Mouse (Mus musculus) kidney, adult 2 months (tissue): ENCODE results near the gene Gipc2. TPM values are rescaled to one million over a fixed set of nuclear protein-coding genes. Genes with fewer than 3 reads are reported as not detected.

ENCODE experiments used
- DNase-seq: peaks from one replicate; pipeline ENCODE4 v3.0.0; 2021
- H3K27ac ChIP-seq: fragments of 200-500 bp; 2 replicates; pipeline ENCODE4 v1.5.1; 2012; ENCODE audit warnings: low read depth, low read length, control low read depth, inconsistent platforms; ENCODE audit not compliant: insufficient read depth
- H3K27me3 ChIP-seq: fragments of 200-500 bp; replicated peaks from 2 replicates; pipeline ENCODE4 v1.6.1; 2012; ENCODE audit warnings: mild to moderate bottlenecking, moderate library complexity, low read length, inconsistent platforms; ENCODE audit not compliant: control insufficient read depth, insufficient read depth
- H3K36me3 ChIP-seq: fragments of 200-500 bp; 2 replicates; pipeline ENCODE4 v1.6.1; 2012; ENCODE audit warnings: mild to moderate bottlenecking, moderate library complexity, low read length, inconsistent platforms; ENCODE audit not compliant: control insufficient read depth, insufficient read depth
- H3K4me1 ChIP-seq: fragments of 200-500 bp; 2 replicates; pipeline ENCODE4 v1.6.1; 2011; ENCODE audit warnings: low read length; ENCODE audit not compliant: control insufficient read depth, insufficient read depth
- H3K4me3 ChIP-seq: fragments of 200-500 bp; 2 replicates; pipeline ENCODE4 v1.5.1; 2011; ENCODE audit warnings: mild to moderate bottlenecking, low read depth, low read length, control low read depth; ENCODE audit not compliant: insufficient read depth
- CTCF ChIP-seq: fragments of 200-500 bp; conservative IDR thresholded peaks from 2 replicates; pipeline ENCODE4 v1.5.1; 2011; ENCODE audit warnings: low read depth, mild to moderate bottlenecking, control low read depth, low read length, moderate library complexity, mixed read lengths; ENCODE audit not compliant: insufficient read depth, insufficient read length
- POLR2A ChIP-seq: fragments of 200-500 bp; IDR thresholded peaks from one replicate; pipeline ENCODE4 v1.6.1; 2011; ENCODE audit warnings: low read depth, low read length, control low read depth
- WGBS: fragments of 180-500 bp; shearing (Covaris S2); methylation state at CpG from one replicate; pipeline ENCODE4 v1.1.7; 2018; 5-methylcytosine and 5-hydroxymethylcytosine counted together
- polyA plus RNA-seq: library from polyadenylated mRNA; depleted of rRNA; stranded (reverse); fragments of >200 nt; gene quantifications from 2 replicates; pipeline ENCODE4 v1.2.3, GENCODE M21; 2012; rRNA removed

The Gipc2 gene
- polyA plus RNA-seq, 1 experiment: 146 TPM

GRCm38 (mm10) chr3:152058235-152058634, 107.8 kb downstream of the Gipc2 start:
- no peak for DNase-seq
- H3K27me3 ChIP-seq: no peaks in the 10 kb centered on the region
- 87% methylated on average over 2 of the region's 2 CpGs for WGBS

DNA sequence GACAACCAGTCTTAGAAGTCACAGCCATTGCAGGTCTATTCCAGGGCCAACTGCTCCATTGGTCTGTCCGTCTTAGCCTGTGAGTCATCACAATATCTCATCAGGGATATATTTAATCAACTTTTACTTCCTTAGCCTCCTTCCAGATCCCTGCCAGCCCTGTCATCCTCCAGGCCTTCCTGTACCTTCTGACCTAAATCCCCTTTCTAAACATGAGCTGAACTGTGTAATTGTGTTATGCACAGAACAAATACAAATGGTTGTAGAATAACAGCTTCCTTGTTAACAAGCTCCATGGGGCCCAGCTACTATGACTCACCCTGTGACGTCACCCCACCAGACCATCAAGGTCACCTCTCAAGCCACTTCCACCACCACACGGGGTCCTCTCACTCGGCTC, 111.8 kb downstream of the Gipc2 start:
- DNase-seq: no peak
- H3K27ac ChIP-seq: no peak overlapping the region
- H3K36me3 ChIP-seq: no peaks in the 10 kb centered on the region
- 0 out of 2 replicates have a peak, but pooled peaks cover 2% of the 10 kb centered on the region for H3K4me1 ChIP-seq
- H3K4me3 ChIP-seq: no peak overlapping the region
- 66% methylated on average over 4 of the region's 4 CpGs for WGBS
- no peaks in the 10 kb centered on the region for H3K27me3 ChIP-seq
- TF ChIP-seq CTCF (no peak), POLR2A (no peak)

More at GRCm38 (mm10) chr3:152058235-152058634, 107.8 kb downstream of the Gipc2 start:
- TF ChIP-seq CTCF (no peak), POLR2A (no peak)
- Histone ChIP-seq H3K4me1 (peaks cover 5% of the 10 kb centered on the region; the same call in 1 of the 2 replicates), H3K4me3 (no peak overlapping the region), H3K36me3 (no peaks in the 10 kb centered on the region), H3K27ac (no peak overlapping the region)

DNA sequence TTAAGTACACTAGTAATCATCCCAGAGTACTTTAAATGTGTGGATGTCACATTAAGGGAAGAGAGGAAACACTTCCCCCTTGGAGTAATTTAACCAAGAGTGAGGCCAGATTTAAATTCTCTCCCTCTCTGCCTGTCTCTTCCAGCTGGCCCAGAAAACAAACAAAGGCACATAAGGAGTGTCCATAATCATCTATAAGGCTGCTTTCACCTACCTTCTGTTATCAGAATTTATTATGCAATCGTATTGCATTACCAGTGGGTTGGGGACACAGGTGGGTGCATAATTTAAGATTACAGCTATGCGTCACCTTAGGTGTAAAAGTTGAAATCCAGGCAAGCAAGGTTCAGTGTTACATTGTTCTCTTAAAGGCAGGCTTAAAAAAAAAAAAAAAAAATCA, 114.1 kb downstream of the Gipc2 start:
- Histone ChIP-seq H3K27me3 (no peaks in the 10 kb centered on the region), H3K27ac (no peak overlapping the region), H3K4me1 (0 out of 2 replicates have a peak, but pooled peaks cover 2% of the 10 kb centered on the region), H3K4me3 (no peak overlapping the region), H3K36me3 (no peaks in the 10 kb centered on the region)
- 90% methylated on average over 2 of the region's 2 CpGs for WGBS
- DNase-seq: no peak
- TF ChIP-seq CTCF (no peak), POLR2A (no peak)

- Histone ChIP-seq H3K4me3 (no peak overlapping the region), H3K27me3 (no peaks in the 10 kb centered on the region), H3K27ac (no peak overlapping the region), H3K4me1 (0 out of 2 replicates have a peak, but pooled peaks cover 2% of the 10 kb centered on the region), H3K36me3 (no peaks in the 10 kb centered on the region)
- DNase-seq: no peak
- TF ChIP-seq POLR2A: no peak
- TF ChIP-seq CTCF: no peak
These were observed 118.1 kb downstream of the Gipc2 start for GRCm38 (mm10) chr3:152047914-152048313.

DNA sequence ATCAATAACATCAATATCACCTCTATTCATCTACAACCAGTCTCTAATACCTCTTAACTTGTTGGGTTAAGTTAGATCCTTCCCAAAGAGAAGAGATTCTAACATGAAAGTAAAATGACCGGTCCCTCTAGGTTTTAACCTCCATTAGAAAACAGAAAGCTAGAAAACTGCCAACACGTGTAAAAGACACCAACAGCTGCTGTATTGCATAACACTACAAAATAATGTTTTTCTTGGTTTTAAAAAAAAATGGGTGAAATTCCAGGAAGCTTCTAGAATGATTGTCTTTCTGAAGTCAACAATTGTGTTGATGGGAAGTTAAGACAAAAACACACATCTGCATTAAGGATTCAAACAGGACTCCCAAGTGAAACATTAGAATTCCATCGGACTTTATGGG, 119.1 kb downstream of the Gipc2 start:
- no peaks in the 10 kb centered on the region for H3K36me3 ChIP-seq
- TF ChIP-seq CTCF (no peak), POLR2A (no peak)
- H3K27ac ChIP-seq: no peak overlapping the region
- H3K4me1 ChIP-seq: 0 out of 2 replicates have a peak, but pooled peaks cover 2% of the 10 kb centered on the region
- H3K4me3 ChIP-seq: no peak overlapping the region
- no peaks in the 10 kb centered on the region for H3K27me3 ChIP-seq
- no peak for DNase-seq
- 73% methylated on average over 3 of the region's 3 CpGs for WGBS

Other genes with a start within 250 kb of the Gipc2 start
- gene Dnajb4, start 44.1 kb upstream of the Gipc2 start, polyA plus RNA-seq: 5.5 and 9.8 TPM in 2 replicates
- gene Fubp1, start 44.2 kb upstream of the Gipc2 start, polyA plus RNA-seq: 40.8 and 49.0 TPM in 2 replicates
- 0.11 and 0.38 TPM in 2 replicates for gene Nexn, start 100.1 kb upstream of the Gipc2 start, polyA plus RNA-seq
- 10.1 and 10.6 TPM in 2 replicates for gene Miga1, start 174.2 kb upstream of the Gipc2 start, polyA plus RNA-seq
- gene Usp33, start 180.2 kb upstream of the Gipc2 start, polyA plus RNA-seq: 21.0 and 23.7 TPM in 2 replicates
- 19.1 and 19.5 TPM in 2 replicates for gene Zzz3, start 229.2 kb upstream of the Gipc2 start, polyA plus RNA-seq